Mouse (Mus musculus) liver, adult 2 months (tissue): Measurements from ENCODE around the gene Uso1. TPM values are rescaled to one million over a fixed set of nuclear protein-coding genes. Genes with fewer than 3 reads are reported as not detected.
A peak's percentile ranks its signal among the peaks of the same experiment; 100 is the strongest.

Experiments
- DNase-seq: peaks from one replicate; pipeline ENCODE4 v3.0.0-alpha.2; 2011; ENCODE audit warnings: low read depth, low spot score; ENCODE audit errors: extremely low read depth
- H3K27ac ChIP-seq: fragments of 200-500 bp; replicated peaks from 2 replicates; pipeline ENCODE4 v1.5.1; 2012; ENCODE audit warnings: low read depth, mild to moderate bottlenecking, control low read depth, inconsistent platforms, low read length; ENCODE audit not compliant: insufficient read depth
- H3K27me3 ChIP-seq: fragments of 200-500 bp; 2 replicates; pipeline ENCODE4 v1.6.1; 2012; ENCODE audit warnings: mild to moderate bottlenecking, moderate library complexity, low read length, inconsistent platforms; ENCODE audit not compliant: control insufficient read depth, insufficient read depth
- H3K36me3 ChIP-seq: fragments of 200-500 bp; 2 replicates; pipeline ENCODE4 v1.6.1; 2012; ENCODE audit warnings: low read length, inconsistent platforms; ENCODE audit not compliant: control insufficient read depth, insufficient read depth
- H3K4me1 ChIP-seq: fragments of 200-500 bp; 2 replicates; pipeline ENCODE4 v1.6.1; 2011; ENCODE audit warnings: low read length; ENCODE audit not compliant: control insufficient read depth, insufficient read depth
- H3K4me3 ChIP-seq: fragments of 200-500 bp; 2 replicates; pipeline ENCODE4 v1.5.1; 2011; ENCODE audit warnings: low read depth, mild to moderate bottlenecking, control low read depth, low read length, moderate library complexity; ENCODE audit not compliant: insufficient read depth
- H3K79me2 ChIP-seq: fragments of 200-500 bp; 2 replicates; pipeline ENCODE4 v1.6.1; 2012; ENCODE audit warnings: inconsistent platforms, mild to moderate bottlenecking, low read length, moderate library complexity; ENCODE audit not compliant: control insufficient read depth, insufficient read depth
- H3K9ac ChIP-seq: fragments of 200-500 bp; 2 replicates; pipeline ENCODE4 v1.6.1; 2012; ENCODE audit warnings: low read depth, mild to moderate bottlenecking, control low read depth, inconsistent platforms, low read length
- CTCF ChIP-seq: fragments of 200-500 bp; IDR thresholded peaks from 2 replicates; pipeline ENCODE4 v1.5.1; 2011; ENCODE audit warnings: low read depth, low read length, control low read depth
- POLR2A ChIP-seq: fragments of 200-500 bp; IDR thresholded peaks from 2 replicates; pipeline ENCODE4 v1.6.1; 2011; ENCODE audit warnings: low read length, control low read depth; ENCODE audit not compliant: insufficient read depth; ENCODE audit errors: extremely low read depth
- WGBS: fragments of 180-500 bp; shearing (Covaris S2); methylation state at CpG from one replicate; pipeline ENCODE4 v1.1.7; 2018; 5-methylcytosine and 5-hydroxymethylcytosine counted together
- polyA plus RNA-seq: library from polyadenylated mRNA; depleted of rRNA; stranded (reverse); fragments of >200 nt; gene quantifications from 2 replicates; pipeline ENCODE4 v1.2.3, GENCODE M21; 2012
- total RNA-seq: library from RNA; depleted of rRNA; stranded (reverse); fragments of >200 nt; gene quantifications from 2 replicates; pipeline ENCODE4 v1.2.3, GENCODE M21; 2014

Gene Uso1
- total and polyA plus RNA-seq, 2 experiments = 22.2 to 44.7 TPM

DNA sequence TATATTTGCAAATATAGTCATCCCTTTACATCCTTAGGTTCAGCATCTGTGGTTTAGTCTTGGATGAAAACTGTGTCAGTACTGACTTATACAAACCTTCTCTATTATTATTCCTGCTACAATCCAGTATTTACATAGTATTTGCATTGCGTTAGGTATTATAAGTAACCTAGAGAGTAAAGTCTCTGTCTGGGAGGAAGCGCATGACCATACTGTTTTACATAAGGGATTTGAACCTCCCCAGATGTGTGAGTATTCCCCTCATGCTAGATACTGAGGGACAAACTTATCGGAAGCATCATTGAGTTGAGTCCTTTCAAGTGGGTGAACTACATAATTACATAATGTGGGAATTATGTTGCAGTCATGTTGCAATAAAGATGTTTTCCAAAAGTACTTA lies 91.8 kb downstream of the Uso1 start:
- TF ChIP-seq POLR2A (no peak), CTCF (no peak)
- H3K27ac ChIP-seq = no peak overlapping the region
- H3K9ac ChIP-seq = no peak overlapping the region
- H3K4me1 ChIP-seq = no peaks in the 10 kb centered on the region
- DNase-seq = no peak
- no peaks in the 10 kb centered on the region for H3K36me3 ChIP-seq
- H3K4me3 ChIP-seq = no peak overlapping the region
- no peaks in the 10 kb centered on the region for H3K27me3 ChIP-seq
- H3K79me2 ChIP-seq = no peaks in the 10 kb centered on the region
- WGBS = 99% methylated on average over 3 of the region's 3 CpGs

GRCm38 (mm10) chr5:92230306-92230705 lies 92.6 kb downstream of the Uso1 start:
- no peak for TF ChIP-seq POLR2A
- no peak for TF ChIP-seq CTCF
- Histone ChIP-seq H3K4me1 (no peaks in the 10 kb centered on the region), H3K27me3 (no peaks in the 10 kb centered on the region), H3K36me3 (no peaks in the 10 kb centered on the region), H3K4me3 (no peak overlapping the region), H3K79me2 (no peaks in the 10 kb centered on the region), H3K27ac (no peak overlapping the region), H3K9ac (no peak overlapping the region)
- DNase-seq = no peak
- WGBS = 91% methylated on average over 11 of the region's 11 CpGs

DNA sequence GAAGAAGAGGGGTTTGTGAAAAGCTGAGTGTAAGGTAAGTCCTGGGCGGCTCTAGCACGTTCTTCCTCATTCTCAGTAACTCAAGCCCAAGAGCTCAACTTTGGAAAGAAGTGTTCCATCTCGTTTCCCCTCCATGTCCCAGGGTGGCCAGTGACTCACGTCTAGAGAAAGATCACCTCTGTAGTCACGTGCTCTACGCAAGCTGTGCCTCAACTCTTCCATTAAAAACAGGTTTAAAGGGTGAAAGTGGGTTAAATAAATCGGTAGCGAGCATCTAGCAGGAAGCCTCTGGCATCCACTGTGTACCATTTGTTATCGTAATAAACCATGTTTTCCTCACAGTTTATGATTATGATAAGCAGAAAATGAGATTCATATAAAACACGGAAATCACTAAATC lies 94.1 kb downstream of the Uso1 start:
- no peak for DNase-seq
- 89% methylated on average over 10 of the region's 10 CpGs for WGBS
- H3K27me3 ChIP-seq = no peaks in the 10 kb centered on the region
- H3K9ac ChIP-seq = no peak overlapping the region
- H3K27ac ChIP-seq = no peak overlapping the region
- H3K79me2 ChIP-seq = no peaks in the 10 kb centered on the region
- no peaks in the 10 kb centered on the region for H3K36me3 ChIP-seq
- H3K4me1 ChIP-seq = no peaks in the 10 kb centered on the region
- no peak overlapping the region for H3K4me3 ChIP-seq
- TF ChIP-seq CTCF (no peak), POLR2A (no peak)

- TF ChIP-seq POLR2A = no peak
- Histone ChIP-seq H3K9ac (no peak overlapping the region), H3K27me3 (no peaks in the 10 kb centered on the region), H3K36me3 (no peaks in the 10 kb centered on the region), H3K4me1 (no peaks in the 10 kb centered on the region), H3K79me2 (no peaks in the 10 kb centered on the region), H3K4me3 (no peak overlapping the region), H3K27ac (no peak overlapping the region)
- DNase-seq = no peak
- 81% methylated on average over 4 of the region's 4 CpGs for WGBS
These were observed 95.6 kb downstream of the Uso1 start for GRCm38 (mm10) chr5:92233366-92233765.

DNA sequence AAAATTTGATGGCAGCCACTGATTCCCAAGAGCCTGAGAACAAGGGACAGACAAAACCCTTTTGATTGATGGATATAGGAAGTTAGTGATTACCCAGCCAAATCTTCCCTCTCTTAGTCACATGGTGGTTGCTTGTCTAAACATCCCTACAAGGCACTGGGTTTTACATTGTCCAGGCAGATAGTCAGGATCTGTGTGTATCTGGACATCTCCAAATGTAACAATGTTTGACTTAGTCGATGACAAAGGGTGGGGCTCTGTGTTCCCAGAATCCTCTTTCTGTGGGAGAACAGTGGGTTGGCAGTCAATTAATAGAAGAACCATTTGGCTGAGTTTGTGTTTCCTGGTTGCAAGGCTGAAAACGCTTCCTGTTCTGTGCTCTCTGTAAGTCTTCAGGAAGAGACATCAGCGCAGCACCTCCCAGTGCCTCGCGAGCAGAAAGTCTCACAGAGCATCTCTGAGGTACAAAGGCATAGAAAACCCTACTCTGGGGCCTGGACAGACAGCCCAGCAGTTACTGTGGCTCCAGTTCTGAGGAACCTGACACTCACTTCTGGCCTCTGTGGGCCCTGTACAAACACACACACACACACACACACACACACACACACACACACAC lies 97.3 kb downstream of the Uso1 start:
- WGBS = 54% methylated on average over 5 of the region's 5 CpGs
- H3K9ac ChIP-seq = no peak overlapping the region
- H3K4me3 ChIP-seq = no peak overlapping the region
- H3K36me3 ChIP-seq = no peaks in the 10 kb centered on the region
- H3K27ac ChIP-seq = no peak overlapping the region
- TF ChIP-seq CTCF = no peak
- TF ChIP-seq POLR2A = no peak
- no peaks in the 10 kb centered on the region for H3K27me3 ChIP-seq
- no peaks in the 10 kb centered on the region for H3K79me2 ChIP-seq
- DNase-seq = no peak
- H3K4me1 ChIP-seq = no peaks in the 10 kb centered on the region

- Histone ChIP-seq H3K36me3 (no peaks in the 10 kb centered on the region), H3K27ac (no peak overlapping the region), H3K4me3 (no peak overlapping the region), H3K79me2 (no peaks in the 10 kb centered on the region), H3K4me1 (no peaks in the 10 kb centered on the region), H3K9ac (no peak overlapping the region), H3K27me3 (no peaks in the 10 kb centered on the region)
- TF ChIP-seq CTCF (peak; percentile 58), POLR2A (no peak)
- peak; percentile 62 for DNase-seq
- WGBS = 42% methylated on average over 29 of the region's 29 CpGs
These were observed 101.8 kb downstream of the Uso1 start for GRCm38 (mm10) chr5:92239333-92240232.
